Mouse (Mus musculus) ES-E14 (cell line): Measurements from ENCODE around the gene Kctd21.

Experiments used
- CHD2 ChIP-seq: IDR thresholded peaks from 2 replicates; pipeline ENCODE4 v1.6.1; 2014; ENCODE audit warnings: mild to moderate bottlenecking, low read depth, low read length, inconsistent platforms
- HCFC1 ChIP-seq: IDR thresholded peaks from 2 replicates; pipeline ENCODE4 v1.6.1; 2012; ENCODE audit warnings: low read length, inconsistent platforms, borderline replicate concordance; ENCODE audit not compliant: insufficient read depth
- MAFK ChIP-seq: IDR thresholded peaks from 2 replicates; pipeline ENCODE4 v1.6.1; 2014; ENCODE audit warnings: mild to moderate bottlenecking, low read depth, low read length, inconsistent platforms; ENCODE audit not compliant: insufficient read depth
- ZNF384 ChIP-seq: IDR thresholded peaks from 2 replicates; pipeline ENCODE4 v1.6.1; 2012; ENCODE audit warnings: low read depth, low read length, inconsistent platforms

- TF ChIP-seq MAFK (no peak), CHD2 (no peak), HCFC1 (no peak), ZNF384 (no peak)
Measured at GRCm38 (mm10) chr7:97379304-97379703, 47.2 kb downstream of the Kctd21 start.
